Mouse (Mus musculus): ENCODE data around the gene Klk1b26.

GRCm38 (mm10) chr7:43966451-43966850, 45.5 kb upstream of the Klk1b26 start, which contains the start of gene Klk1b1:
- TF ChIP-seq CTCF (IDR thresholded peaks at IDR 0.05; ENCODE audit: low read depth) (no peak), EP300 (IDR thresholded peaks at IDR 0.05; ENCODE audit: low read depth) (no peak)
